Mouse (Mus musculus) stomach, postnatal 0 days (tissue): ENCODE data around the gene Ceacam1. TPM values are rescaled to one million over a fixed set of nuclear protein-coding genes. Genes with fewer than 3 reads are reported as not detected.

Experiments
- ATAC-seq: fragments of 200-750 bp; cut with Nextera tagmentation; 2 replicates; pipeline ENCODE4 v1.8.0; 2017; ENCODE audit not compliant: low FRiP score, low TSS enrichment
- DNase-seq: peaks from one replicate; pipeline ENCODE4 v3.0.0-alpha.2; 2016; ENCODE audit warnings: low spot score
- H3K27ac ChIP-seq: fragments of 300-500 bp; sonication (generic); replicated peaks from 2 replicates; pipeline ENCODE4 v1.5.1; 2014; ENCODE audit warnings: mild to moderate bottlenecking, control low read depth
- H3K27me3 ChIP-seq: fragments of 300-500 bp; sonication (generic); 2 replicates; pipeline ENCODE4 v1.6.1; 2014; ENCODE audit warnings: low read length; ENCODE audit not compliant: control insufficient read depth, insufficient read depth
- H3K36me3 ChIP-seq: fragments of 300-500 bp; sonication (generic); 2 replicates; pipeline ENCODE4 v1.6.1; 2014; ENCODE audit warnings: low read length, mixed read lengths; ENCODE audit not compliant: control insufficient read depth, insufficient read depth
- H3K4me1 ChIP-seq: fragments of 300-500 bp; sonication (generic); replicated peaks from 2 replicates; pipeline ENCODE4 v1.6.1; 2014; ENCODE audit warnings: antibody characterized with exemption; ENCODE audit not compliant: control insufficient read depth, insufficient read depth
- H3K4me2 ChIP-seq: fragments of 300-500 bp; sonication (generic); replicated peaks from 2 replicates; pipeline ENCODE4 v1.6.1; 2014; ENCODE audit warnings: low read depth, mild to moderate bottlenecking, control low read depth, moderate library complexity
- H3K4me3 ChIP-seq: fragments of 300-500 bp; sonication (generic); 2 replicates; pipeline ENCODE4 v1.5.1; 2014; ENCODE audit warnings: low read depth, low read length, control low read depth
- H3K9ac ChIP-seq: fragments of 300-500 bp; sonication (generic); 2 replicates; pipeline ENCODE4 v1.6.1; 2014; ENCODE audit warnings: mild to moderate bottlenecking, low read length, control low read depth, mixed read lengths
- H3K9me3 ChIP-seq: fragments of 300-500 bp; sonication (generic); 2 replicates; pipeline ENCODE4 v1.6.1; 2016; ENCODE audit warnings: low read length; ENCODE audit not compliant: control insufficient read depth
- CTCF ChIP-seq: IDR thresholded peaks from 2 replicates; pipeline ENCODE4 v1.5.1; 2016; ENCODE audit warnings: antibody characterized with exemption, low read depth, mild to moderate bottlenecking, moderate library complexity
- EP300 ChIP-seq: optimal IDR thresholded peaks from 2 replicates; pipeline ENCODE3; 2016; ENCODE audit warnings: antibody characterized with exemption
- WGBS: fragments of 180-500 bp; shearing (Covaris S2); extraction: QIAGEN DNeasy Blood & Tissue Kit; methylation state at CpG from one replicate; pipeline ENCODE4 v1.1.7; 2014; 5-methylcytosine and 5-hydroxymethylcytosine counted together
- polyA plus RNA-seq: library from polyadenylated mRNA; unstranded; fragments of >200 nt; fragmentation: Nextera tagmentation; extraction: Ambion mirVana; gene quantifications from 2 replicates; pipeline ENCODE4 v1.2.1, GENCODE M21; 2015

Ceacam1 gene
- polyA plus RNA-seq, 1 experiment from 2014 or later, result 16.7 TPM

DNA sequence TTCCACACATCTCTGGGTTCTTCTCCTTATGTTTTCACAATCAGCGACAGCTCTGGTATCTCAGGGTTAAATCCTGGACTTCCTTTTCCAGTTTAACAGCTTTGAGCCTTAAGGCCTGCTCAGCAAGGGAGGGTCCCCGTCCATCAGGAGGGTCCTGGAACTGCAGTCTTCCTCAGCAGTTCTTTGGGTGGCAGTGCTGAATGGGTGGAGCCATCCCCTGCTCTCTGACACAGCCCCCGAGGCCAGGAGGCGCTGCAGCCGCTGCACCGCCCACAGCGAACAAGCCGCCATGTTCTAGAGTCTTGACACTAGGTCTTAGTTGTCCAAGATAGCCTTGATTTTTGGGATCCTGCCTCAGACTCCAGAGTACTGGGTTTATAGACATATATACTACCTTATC lies 57.9 kb downstream of the Ceacam1 start:
- no peaks in the 10 kb centered on the region for H3K36me3 ChIP-seq
- no peak overlapping the region for H3K4me2 ChIP-seq
- ATAC-seq (no peak), DNase-seq (no peak)
- no peak overlapping the region for H3K27ac ChIP-seq
- 77% methylated on average over 8 of the region's 8 CpGs for WGBS
- no peak overlapping the region for H3K4me3 ChIP-seq
- no peak for TF ChIP-seq CTCF
- no peak for TF ChIP-seq EP300
- H3K4me1 ChIP-seq, result no peaks in the 10 kb centered on the region
- H3K27me3 ChIP-seq, result no peaks in the 10 kb centered on the region
- H3K9me3 ChIP-seq, result no peaks in the 10 kb centered on the region
- H3K9ac ChIP-seq, result no peak overlapping the region

DNA sequence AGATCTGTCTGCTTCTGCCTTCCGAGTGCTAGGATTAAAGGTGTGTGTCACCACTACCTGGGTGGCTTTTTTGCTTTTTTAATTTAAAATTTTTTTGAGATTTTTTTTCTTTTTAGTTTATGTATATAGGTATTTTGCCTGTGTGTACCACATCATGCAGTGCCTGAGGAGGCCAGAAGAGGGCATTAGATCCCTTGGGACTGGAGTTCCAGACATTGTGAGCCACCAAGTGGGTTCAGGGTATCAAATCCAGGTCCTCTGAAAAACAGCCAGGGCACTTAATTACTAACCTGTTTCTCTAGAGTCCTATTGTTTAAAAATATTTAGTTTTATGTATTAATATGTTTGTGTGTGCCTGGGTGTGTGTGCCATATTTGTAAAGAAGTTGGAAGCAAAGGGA lies 59.8 kb downstream of the Ceacam1 start:
- ATAC-seq (no peak), DNase-seq (no peak)
- Histone ChIP-seq H3K4me1 (no peaks in the 10 kb centered on the region), H3K36me3 (no peaks in the 10 kb centered on the region), H3K9ac (no peak overlapping the region), H3K27ac (no peak overlapping the region), H3K4me2 (no peak overlapping the region), H3K9me3 (no peaks in the 10 kb centered on the region), H3K27me3 (no peaks in the 10 kb centered on the region), H3K4me3 (no peak overlapping the region)
- WGBS, result 75% methylated on average over 1 of the region's 1 CpGs
- TF ChIP-seq CTCF, result peak; percentile 64
- TF ChIP-seq EP300, result no peak

DNA sequence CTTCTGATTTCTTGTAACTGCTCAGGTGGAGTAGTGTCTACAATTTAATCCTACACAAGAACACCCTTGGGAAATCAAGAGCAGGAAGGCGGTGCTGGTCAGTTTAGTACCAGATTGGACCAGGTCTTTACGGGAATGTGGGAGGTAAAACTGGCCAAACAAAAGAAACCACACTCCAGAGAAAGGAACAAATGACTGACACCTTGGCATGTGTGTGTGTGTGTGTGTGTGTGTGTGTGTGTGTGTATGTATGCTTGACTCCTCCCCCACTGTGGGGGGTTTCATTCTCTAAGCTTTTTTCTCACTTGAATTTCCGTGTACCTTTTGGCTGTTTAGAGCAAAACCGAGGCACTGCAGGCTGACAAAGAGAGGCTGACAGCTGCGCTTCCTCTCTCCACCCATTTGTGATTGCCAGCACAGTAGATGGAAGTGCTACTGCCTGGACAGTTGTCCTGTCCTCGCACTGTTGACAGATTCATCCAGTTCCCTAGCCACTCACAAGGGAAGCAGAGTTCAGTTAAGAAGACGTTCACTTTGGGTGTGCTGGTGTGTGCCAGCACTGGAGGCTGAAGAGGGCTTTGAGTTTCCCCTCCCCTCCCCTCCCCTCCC lies 64.5 kb downstream of the Ceacam1 start, which contains the start of gene Cxcl17:
Gene Cxcl17 (minus strand): TSS at position 54 of the 609 bp plus-strand sequence.
- ATAC-seq (0 out of 2 replicates have a peak, but pooled peaks have one; percentile 15), DNase-seq (no peak)
- TF ChIP-seq EP300 (no peak), CTCF (no peak)
- Histone ChIP-seq H3K4me3 (no peak within 1 kb of the TSS), H3K4me2 (no peak within 1 kb of the TSS), H3K27ac (peak within 1 kb of the TSS; percentile 63), H3K9me3 (no peaks in the 10 kb centered on the region), H3K27me3 (no peaks in the 10 kb centered on the region), H3K9ac (no peak within 1 kb of the TSS), H3K4me1 (no peaks in the 10 kb centered on the region), H3K36me3 (no peaks in the 10 kb centered on the region)
- WGBS, result 49% methylated on average over 7 of the region's 7 CpGs

- Histone ChIP-seq H3K9me3 (no peaks in the 10 kb centered on the region), H3K4me3 (no peak overlapping the region), H3K4me1 (no peaks in the 10 kb centered on the region), H3K9ac (no peak overlapping the region), H3K27ac (peak overlapping the region; percentile 63), H3K4me2 (no peak overlapping the region), H3K36me3 (no peaks in the 10 kb centered on the region), H3K27me3 (no peaks in the 10 kb centered on the region)
- no peak for TF ChIP-seq EP300
- TF ChIP-seq CTCF, result no peak
- DNase-seq, result no peak
- WGBS, result 75% methylated on average over 3 of the region's 3 CpGs
- no peak for ATAC-seq
Observed at GRCm38 (mm10) chr7:25411861-25412260, 65.5 kb downstream of the Ceacam1 start.

Other genes with a start within 250 kb of the Ceacam1 start
- gene Gsk3a, start 239.8 kb downstream of the Ceacam1 start, polyA plus RNA-seq, result 5.1 and 5.3 TPM in 2 replicates
- gene Erf, start 226.8 kb downstream of the Ceacam1 start, polyA plus RNA-seq, result 8.1 and 8.8 TPM in 2 replicates
- gene Cic, start 209.9 kb downstream of the Ceacam1 start, polyA plus RNA-seq, result 15.0 and 15.9 TPM in 2 replicates
- 125 and 126 TPM in 2 replicates for gene Pafah1b3, start 179.6 kb downstream of the Ceacam1 start, polyA plus RNA-seq
- gene Prr19, start 176.2 kb downstream of the Ceacam1 start, polyA plus RNA-seq, result 0.07 TPM in 1 of 2 replicates, not detected in the other
- 0.67 and 1.1 TPM in 2 replicates for gene Tmem145, start 171.5 kb downstream of the Ceacam1 start, polyA plus RNA-seq
- 3.3 and 3.6 TPM in 2 replicates for gene Megf8, start 160.4 kb downstream of the Ceacam1 start, polyA plus RNA-seq
- 4,615 and 4,883 TPM in 2 replicates for gene Cnfn, start 107.9 kb downstream of the Ceacam1 start, polyA plus RNA-seq
- 10.3 and 12.5 TPM in 2 replicates for gene Lipe, start 78.9 kb downstream of the Ceacam1 start, polyA plus RNA-seq
- 6.8 and 8.8 TPM in 2 replicates for gene Cxcl17, start 64.7 kb downstream of the Ceacam1 start, polyA plus RNA-seq
- 0.07 TPM in 1 of 2 replicates, not detected in the other for gene Ceacam2, start 62.3 kb upstream of the Ceacam1 start, polyA plus RNA-seq
- 0.22 TPM in 1 of 2 replicates, not detected in the other for gene Erich4, start 138.3 kb upstream of the Ceacam1 start, polyA plus RNA-seq
- gene Dmac2, start 141.8 kb upstream of the Ceacam1 start, polyA plus RNA-seq, result 25.4 and 29.2 TPM in 2 replicates
- gene B3gnt8, start 149.1 kb upstream of the Ceacam1 start, polyA plus RNA-seq, result 5.8 and 6.5 TPM in 2 replicates
- 63.8 and 70.3 TPM in 2 replicates for gene Bckdha, start 181.4 kb upstream of the Ceacam1 start, polyA plus RNA-seq
- 63.8 and 65.1 TPM in 2 replicates for gene Exosc5, start 181.6 kb upstream of the Ceacam1 start, polyA plus RNA-seq
- 0.78 and 0.92 TPM in 2 replicates for gene Tmem91, start 197.6 kb upstream of the Ceacam1 start, polyA plus RNA-seq
- gene B9d2, start 203.2 kb upstream of the Ceacam1 start, polyA plus RNA-seq, result 11.6 and 12.5 TPM in 2 replicates
- gene Tgfb1, start 209.4 kb upstream of the Ceacam1 start, polyA plus RNA-seq, result 1.4 and 1.6 TPM in 2 replicates
- gene Ccdc97, start 241.5 kb upstream of the Ceacam1 start, polyA plus RNA-seq, result 7.9 and 10.2 TPM in 2 replicates